8 mouse cellular contexts compared by ENCODE assay signal in the genomic region with DNA sequence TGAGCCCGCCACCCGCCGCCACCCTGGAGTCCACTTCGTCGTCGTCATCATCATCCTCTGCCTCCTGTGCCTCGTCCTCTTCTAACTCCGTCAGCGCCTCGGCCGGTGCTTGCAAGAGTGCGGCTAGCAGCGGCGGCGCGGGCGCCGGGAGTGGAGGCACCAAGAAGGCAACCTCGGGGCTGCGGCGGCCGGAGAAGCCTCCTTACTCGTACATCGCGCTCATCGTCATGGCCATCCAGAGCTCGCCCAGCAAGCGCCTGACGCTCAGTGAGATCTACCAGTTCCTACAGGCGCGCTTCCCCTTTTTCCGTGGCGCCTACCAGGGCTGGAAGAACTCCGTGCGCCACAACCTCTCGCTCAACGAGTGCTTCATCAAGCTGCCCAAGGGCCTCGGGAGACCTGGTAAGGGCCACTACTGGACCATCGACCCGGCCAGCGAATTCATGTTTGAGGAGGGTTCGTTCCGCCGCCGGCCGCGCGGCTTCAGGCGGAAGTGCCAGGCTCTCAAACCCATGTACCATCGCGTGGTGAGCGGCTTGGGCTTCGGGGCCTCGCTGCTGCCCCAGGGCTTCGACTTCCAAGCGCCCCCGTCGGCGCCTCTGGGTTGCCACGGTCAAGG. TPM values are rescaled to one million over a fixed set of nuclear protein-coding genes. Genes with fewer than 3 reads are reported as not detected.
A peak's percentile ranks its signal among the peaks of the same experiment; 100 is the strongest.
DNase-seq lines count a peak whose midpoint lies in the region; ATAC-seq and TF ChIP-seq lines count a peak whose summit lies in the region.

No protein-coding gene starts in this region.

- DNase-seq in lung, postnatal 14 days, result no peak
- peak; percentile 62 for DNase-seq in embryo, embryonic 10.5 days (ENCODE audit: low spot score)
- DNase-seq in heart, postnatal 0 days (ENCODE audit: low spot score), result no peak
- no peak for DNase-seq in liver, postnatal 0 days
- DNase-seq in left cerebral cortex, adult 11 months (ENCODE audit: low spot score), result no peak
- no peak for DNase-seq in cerebellum, adult 8-10 months

- ATAC-seq in lung, embryonic 15.5 days (ENCODE audit: borderline replicate concordance, extremely low read depth, low FRiP score, low TSS enrichment), result no peak
- ATAC-seq in heart, postnatal 0 days (ENCODE audit: insufficient read depth, low read depth), result no peak
- no peak for ATAC-seq in liver, postnatal 0 days
- ATAC-seq in stomach, embryonic 16.5 days (ENCODE audit: insufficient read depth, low FRiP score), result no peak

- H3K27ac ChIP-seq in lung, embryonic 15.5 days, result peak overlapping the region; percentile 93
- H3K27ac ChIP-seq in heart, postnatal 0 days (ENCODE audit: low read depth), result no peak overlapping the region
- no peak overlapping the region for H3K27ac ChIP-seq in liver, postnatal 0 days (ENCODE audit: low read depth)
- peak overlapping the region; percentile 84 for H3K27ac ChIP-seq in stomach, embryonic 16.5 days (ENCODE audit: low read length)

- no peaks in the 10 kb centered on the region for H3K9me3 ChIP-seq in lung, embryonic 15.5 days
- H3K9me3 ChIP-seq in heart, postnatal 0 days (replicated peaks; ENCODE audit: control insufficient read depth, low read length), result no peaks in the 10 kb centered on the region
- H3K9me3 ChIP-seq in liver, postnatal 0 days (ENCODE audit: low read length), result no peaks in the 10 kb centered on the region
- no peaks in the 10 kb centered on the region for H3K9me3 ChIP-seq in stomach, embryonic 16.5 days (replicated peaks; ENCODE audit: control insufficient read depth, low read length)

- peak overlapping the region; percentile 54 for H3K4me3 ChIP-seq in lung, embryonic 15.5 days
- peak overlapping the region; percentile 51 for H3K4me3 ChIP-seq in heart, postnatal 0 days (ENCODE audit: low read depth, low read length)
- peak overlapping the region; percentile 35 for H3K4me3 ChIP-seq in liver, postnatal 0 days (ENCODE audit: low read depth, low read length)
- peak overlapping the region; percentile 68 for H3K4me3 ChIP-seq in stomach, embryonic 16.5 days (replicated peaks; ENCODE audit: low read length)

- H3K4me2 ChIP-seq in lung, embryonic 15.5 days, result peak overlapping the region; percentile 77
- H3K4me2 ChIP-seq in heart, postnatal 0 days (ENCODE audit: low read depth, low read length), result peak overlapping the region; percentile 76
- H3K4me2 ChIP-seq in liver, postnatal 0 days (ENCODE audit: low read depth, low read length), result peak overlapping the region; percentile 57
- peak overlapping the region; percentile 78 for H3K4me2 ChIP-seq in stomach, embryonic 16.5 days (ENCODE audit: low read depth, low read length)

- H3K36me3 ChIP-seq in lung, embryonic 15.5 days, result no peaks in the 10 kb centered on the region
- H3K36me3 ChIP-seq in heart, postnatal 0 days (replicated peaks; ENCODE audit: control insufficient read depth, insufficient read depth, low read length), result no peaks in the 10 kb centered on the region
- H3K36me3 ChIP-seq in liver, postnatal 0 days (replicated peaks; ENCODE audit: insufficient read depth, low read length), result no peaks in the 10 kb centered on the region
- H3K36me3 ChIP-seq in stomach, embryonic 16.5 days (ENCODE audit: control insufficient read depth, insufficient read depth, low read length), result no peaks in the 10 kb centered on the region

- peaks cover 17% of the 10 kb centered on the region for H3K4me1 ChIP-seq in lung, embryonic 15.5 days
- peaks cover 19% of the 10 kb centered on the region; the same call in 1 of the 2 replicates for H3K4me1 ChIP-seq in heart, postnatal 0 days (ENCODE audit: control insufficient read depth, insufficient read depth)
- peaks cover 20% of the 10 kb centered on the region for H3K4me1 ChIP-seq in liver, postnatal 0 days (ENCODE audit: insufficient read depth)
- H3K4me1 ChIP-seq in stomach, embryonic 16.5 days (ENCODE audit: control insufficient read depth, insufficient read depth, low read length), result peaks cover 10% of the 10 kb centered on the region

- TF ChIP-seq EP300 in heart, postnatal 0 days (IDR thresholded peaks at IDR 0.05; ENCODE audit: low read depth), result no peak
- no peak for TF ChIP-seq EP300 in liver, postnatal 0 days (IDR thresholded peaks at IDR 0.05; ENCODE audit: low read depth)

- under 1% methylated on average over 60 of the region's 60 CpGs for WGBS in lung, embryonic 15.5 days
- under 1% methylated on average over 57 of the region's 60 CpGs for WGBS in heart, postnatal 0 days
- WGBS in liver, postnatal 0 days (ENCODE audit: insufficient replicate concordance), result 2% methylated on average over 57 of the region's 60 CpGs
- under 1% methylated on average over 60 of the region's 60 CpGs for WGBS in stomach, embryonic 16.5 days

- TF ChIP-seq CTCF in heart, postnatal 0 days (IDR thresholded peaks at IDR 0.05; ENCODE audit: low read depth), result no peak
- no peak for TF ChIP-seq CTCF in liver, postnatal 0 days (IDR thresholded peaks at IDR 0.05; ENCODE audit: low read depth)

- peak overlapping the region; percentile 73 for H3K9ac ChIP-seq in lung, embryonic 15.5 days
- no peak overlapping the region for H3K9ac ChIP-seq in heart, postnatal 0 days (replicated peaks; ENCODE audit: low read depth, low read length)
- no peak overlapping the region for H3K9ac ChIP-seq in liver, postnatal 0 days (replicated peaks)
- H3K9ac ChIP-seq in stomach, embryonic 16.5 days (ENCODE audit: low read length), result peak overlapping the region; percentile 85

- peaks cover 95% of the 10 kb centered on the region for H3K27me3 ChIP-seq in lung, embryonic 15.5 days
- peaks cover 99% of the 10 kb centered on the region for H3K27me3 ChIP-seq in heart, postnatal 0 days (ENCODE audit: control insufficient read depth, insufficient read depth, low read length)
- H3K27me3 ChIP-seq in liver, postnatal 0 days (ENCODE audit: insufficient read depth, low read length), result peaks cover 99% of the 10 kb centered on the region
- peaks cover 56% of the 10 kb centered on the region for H3K27me3 ChIP-seq in stomach, embryonic 16.5 days (ENCODE audit: control insufficient read depth, insufficient read depth, low read length)

RNA-seq across cellular contexts. Expression of a gene that starts 0.7 kb away (rescaled TPM):
- polyA plus RNA-seq in lung, embryonic 15.5 days (2015; fragmentation: Nextera tagmentation; extraction: Ambion mirVana), result 29.5 and 30.4 TPM in 2 replicates
- not detected in 2 replicates for total RNA-seq in heart, postnatal 0 days (2014; rRNA removed; ENCODE audit: low replicate concordance)
- polyA plus RNA-seq in heart, postnatal 0 days (2015; fragmentation: Nextera tagmentation; extraction: Ambion mirVana), result not detected in 2 replicates
- polyA plus RNA-seq in liver, postnatal 0 days (2015; fragmentation: Nextera tagmentation; extraction: Ambion mirVana), result not detected in 2 replicates
- polyA plus RNA-seq in stomach, embryonic 16.5 days (2015; fragmentation: Nextera tagmentation; extraction: Ambion mirVana), result 11.9 and 12.2 TPM in 2 replicates

Comparison
In these comparisons a context has a peak if more than half of its experiments do, and no peak if none do; other contexts are left out.
1. H3K27ac ChIP-seq: peak in lung, embryonic 15.5 days (single experiment) and stomach, embryonic 16.5 days (single experiment); none in heart, postnatal 0 days (single experiment) and liver, postnatal 0 days (single experiment).
2. H3K9ac ChIP-seq: peak in lung, embryonic 15.5 days (single experiment) and stomach, embryonic 16.5 days (single experiment); none in heart, postnatal 0 days (single experiment) and liver, postnatal 0 days (single experiment).
3. RNA of a gene that starts 0.7 kb away (polyA plus RNA-seq): 29.5 to 30.4 TPM in lung, embryonic 15.5 days and 11.9 to 12.2 TPM in stomach, embryonic 16.5 days; not detected in heart, postnatal 0 days and not detected in liver, postnatal 0 days; every median in the first group is over 10 times any median in the second.
4. Peak in every context shown above with its lines, with median percentiles within 50 percentile points of each other: H3K4me2 ChIP-seq and H3K4me3 ChIP-seq.